Mouse (Mus musculus): Measurements from ENCODE around the gene Gm45140.

GRCm38 (mm10) chr6:87842254-87842653 is 6.7 kb upstream of the Gm45140 start:
- no peak for TF ChIP-seq CTCF (IDR thresholded peaks at IDR 0.05; ENCODE audit: insufficient read depth, low read depth, low read length)
- no peak for TF ChIP-seq POLR2A (IDR thresholded peaks at IDR 0.05; ENCODE audit: insufficient read depth, low read depth, low read length)

All from olfactory bulb, adult 2 months (tissue).